Mouse (Mus musculus): Measurements from ENCODE around the gene Tbp.

Tbp gene

GRCm38 (mm10) chr17:15499656-15500394 lies at the start of gene Tbp, which contains the start of gene Psmb1:
Gene Tbp, plus strand, starts transcription at chr17:15499888.
Gene Psmb1, minus strand, starts transcription at chr17:15499751.
- in situ Hi-C loops (cut with MboI, MseI), result loop anchor here (10.0 kb wide), 1 partner anchor 215 kb away; no protein-coding TSS in a partner anchor

DNA sequence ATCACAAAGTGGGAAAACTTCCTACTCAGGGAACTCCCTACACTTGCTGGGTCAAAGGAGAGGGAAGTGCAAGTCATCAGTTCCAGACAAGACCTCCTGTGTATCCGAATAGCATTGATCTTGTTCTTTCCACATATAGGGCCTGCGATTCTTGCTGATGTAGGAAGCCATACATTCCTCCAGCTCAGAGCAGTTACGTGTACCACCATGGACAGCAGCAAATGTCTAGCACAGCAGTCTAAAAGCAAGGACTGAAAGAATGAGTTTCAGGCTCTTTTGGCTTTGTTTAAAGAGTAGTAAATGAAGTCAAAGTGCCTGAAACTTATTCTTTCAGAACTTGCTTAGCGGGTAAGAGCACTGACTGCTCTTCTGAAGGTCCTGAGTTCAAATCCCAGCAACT lies 44.5 kb upstream of the Tbp start:
- in situ Hi-C loops (cut with MboI, MseI), result loop anchor here (10.0 to 25.0 kb wide), 2 partner anchors 390 to 1568 kb away; no protein-coding TSS in a partner anchor

DNA sequence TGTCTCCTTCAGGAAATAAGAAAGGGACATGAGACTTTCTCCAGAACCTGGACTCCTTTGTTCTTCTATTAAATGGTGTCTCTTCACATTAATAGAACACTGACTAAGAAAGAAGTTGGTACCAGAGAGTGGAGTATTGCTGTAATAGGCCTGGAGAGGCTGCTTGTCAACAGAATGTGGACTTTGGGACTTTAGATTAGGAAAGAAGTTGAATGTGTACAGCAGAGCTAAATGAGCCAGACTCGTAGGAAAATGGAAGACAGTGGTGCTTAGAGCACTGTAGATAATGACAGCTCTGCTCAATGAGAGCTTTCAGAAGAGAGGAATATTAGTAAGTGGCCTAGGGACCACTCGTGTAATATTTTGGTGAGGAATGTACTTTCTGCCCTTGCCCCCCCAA lies 43.1 kb upstream of the Tbp start:
- in situ Hi-C loops (cut with MboI, MseI), result loop anchor here (10.0 to 25.0 kb wide), 2 partner anchors 392 to 1569 kb away; no protein-coding TSS in a partner anchor

DNA sequence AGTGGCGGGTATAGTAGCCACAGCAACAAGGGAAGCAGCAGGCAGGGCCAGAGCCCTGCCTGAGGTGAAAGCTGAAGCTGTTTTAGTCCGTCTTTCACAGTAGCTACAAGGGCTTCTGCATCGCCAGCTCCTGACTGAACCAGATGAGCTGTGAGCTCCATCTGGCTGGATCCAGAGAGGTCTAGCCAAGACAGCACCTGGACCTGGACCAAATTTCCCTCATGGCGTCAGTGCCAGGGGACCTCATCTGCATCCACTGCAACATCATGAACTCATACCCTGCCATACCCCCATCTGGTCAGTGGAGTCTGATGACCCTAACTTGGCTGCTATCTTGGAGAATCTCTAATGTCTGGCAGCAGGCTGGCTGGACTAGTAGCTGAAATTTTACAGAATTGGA lies 39.9 kb upstream of the Tbp start:
- in situ Hi-C loops (cut with MboI, MseI), result loop anchor here (10.0 to 25.0 kb wide), 2 partner anchors 395 to 1572 kb away; no protein-coding TSS in a partner anchor

- in situ Hi-C loops (cut with MboI, MseI), result loop anchor here (25.0 kb wide), 1 partner anchor 1575 kb away; no protein-coding TSS in a partner anchor
Observed at GRCm38 (mm10) chr17:15461921-15462495, 37.7 kb upstream of the Tbp start.

- in situ Hi-C loops (cut with MboI, MseI), result loop anchor here (25.0 kb wide), 1 partner anchor 1580 kb away; no protein-coding TSS in a partner anchor
Observed at GRCm38 (mm10) chr17:15467669-15468068, 32.0 kb upstream of the Tbp start.

- in situ Hi-C loops (cut with MboI, MseI), result loop anchor here (25.0 kb wide), 1 partner anchor 1585 kb away; no protein-coding TSS in a partner anchor
Observed at GRCm38 (mm10) chr17:15472671-15473070, 27.0 kb upstream of the Tbp start.

DNA sequence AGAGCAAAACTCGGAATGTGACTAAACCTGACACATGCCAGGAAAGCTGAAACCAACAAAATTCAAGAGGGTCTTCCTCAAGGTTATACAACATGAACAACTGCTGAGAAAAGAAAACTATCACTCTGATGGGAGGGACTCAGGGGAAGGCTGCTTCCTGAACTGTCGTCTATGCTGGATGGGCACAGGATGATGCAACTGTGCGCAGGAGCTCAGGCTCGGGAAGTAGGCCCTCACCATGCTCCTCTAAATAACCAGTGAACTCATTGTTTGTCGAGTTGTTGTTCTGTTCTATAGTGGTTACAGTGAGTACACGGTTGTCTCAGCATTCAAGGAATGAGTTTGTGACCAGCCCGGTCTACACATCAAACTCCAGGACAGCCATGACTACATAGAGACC lies 9.1 kb upstream of the Tbp start:
- in situ Hi-C loops (cut with MboI, MseI), result no loop called here

- in situ Hi-C loops (cut with MboI, MseI), result no loop called here
Observed at GRCm38 (mm10) chr17:15497882-15498752, 1.6 kb upstream of the Tbp start.

GRCm38 (mm10) chr17:15498753-15499113 lies 955 bp upstream of the Tbp start:
- in situ Hi-C loops (cut with MboI, MseI), result no loop called here

DNA sequence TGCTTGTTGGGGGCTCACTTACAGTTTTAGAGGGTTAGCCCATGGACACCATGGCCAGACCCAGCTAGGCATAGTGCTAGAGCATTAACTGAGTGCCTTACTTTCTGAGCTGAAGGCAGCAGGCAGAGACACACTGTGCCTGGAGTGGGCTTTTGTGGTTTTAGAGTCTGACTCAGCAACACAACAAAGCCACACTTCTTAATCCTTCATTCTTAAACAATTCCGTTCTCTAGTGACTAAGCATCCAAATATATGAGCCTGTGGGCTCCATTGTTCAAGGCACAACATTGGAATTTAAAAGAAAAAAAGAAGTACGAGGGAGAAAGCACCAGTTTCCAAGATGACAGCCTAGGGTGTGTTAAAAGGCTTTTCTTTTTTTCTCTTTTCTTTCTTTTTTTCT lies 11.0 kb downstream of the Tbp start:
- in situ Hi-C loops (cut with MboI, MseI), result no loop called here

- in situ Hi-C loops (cut with MboI, MseI), result no loop called here
Observed at GRCm38 (mm10) chr17:15517776-15518175, 18.1 kb downstream of the Tbp start.

- in situ Hi-C loops (cut with MboI, MseI), result no loop called here
Observed at GRCm38 (mm10) chr17:15518186-15518585, 18.5 kb downstream of the Tbp start.

GRCm38 (mm10) chr17:15518766-15519165 lies 19.1 kb downstream of the Tbp start:
- in situ Hi-C loops (cut with MboI, MseI), result no loop called here

DNA sequence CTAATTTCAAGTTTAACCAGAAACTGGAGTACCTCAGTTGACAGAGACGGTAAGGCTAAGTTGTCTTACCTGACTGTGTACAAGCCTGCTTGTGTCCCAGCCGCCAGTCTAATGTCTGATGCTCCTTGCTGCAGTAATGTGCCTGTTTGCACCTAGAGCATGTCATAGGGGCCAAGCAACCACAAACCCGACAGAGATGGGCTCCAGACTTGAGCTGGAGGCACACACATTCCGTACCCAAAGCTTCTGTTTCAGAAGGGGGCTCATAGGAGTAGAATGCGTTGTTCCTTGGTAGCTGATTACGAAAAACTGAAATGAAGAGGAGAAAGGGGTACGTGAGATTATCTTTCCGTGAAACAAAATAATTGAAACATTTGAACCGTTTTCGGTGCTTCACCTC lies 26.6 kb downstream of the Tbp start:
- in situ Hi-C loops (cut with MboI, MseI), result no loop called here

DNA sequence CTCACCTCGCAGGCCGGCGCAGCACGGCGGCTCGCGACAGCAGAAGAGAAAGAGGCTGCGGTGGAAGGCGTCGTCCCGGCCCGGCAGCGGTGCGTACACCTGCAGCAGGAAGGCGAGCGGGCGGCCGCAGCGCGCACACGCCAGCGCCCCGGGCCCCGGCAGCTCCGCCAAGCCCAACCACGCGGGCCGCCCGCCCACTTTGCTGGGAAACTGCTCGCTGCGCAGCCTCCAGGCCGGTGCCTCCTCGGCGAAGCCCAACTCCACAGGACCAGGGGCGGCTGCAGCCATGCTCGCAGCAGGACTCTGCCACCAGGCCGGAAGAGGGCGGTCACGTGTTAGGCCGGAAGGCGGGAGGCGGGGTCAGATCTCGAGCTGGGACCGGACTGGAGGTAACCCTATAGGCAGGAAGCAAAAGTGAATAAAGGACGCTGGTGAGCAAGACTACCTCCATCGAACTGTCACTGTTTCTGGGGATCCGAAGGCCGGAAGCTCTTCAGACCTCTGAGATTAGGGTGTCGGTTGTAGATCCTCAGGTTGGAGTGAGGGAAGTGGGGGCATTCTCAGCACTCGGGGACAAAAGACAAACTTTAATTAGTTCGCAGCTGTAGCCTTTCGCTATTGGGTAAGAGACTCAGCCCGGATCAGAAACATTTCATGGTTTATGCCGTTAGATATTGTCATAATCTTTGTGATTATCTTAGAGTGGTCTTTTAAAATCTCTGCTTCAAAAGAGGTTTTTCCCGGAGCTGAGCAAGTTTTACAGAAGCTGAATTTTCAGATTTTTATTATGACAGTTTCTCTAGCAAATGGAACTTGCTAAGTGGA lies 27.5 kb downstream of the Tbp start, which contains the start of gene Pdcd2:
Pdcd2 (minus strand) TSS at position 316 of the 825 bp plus-strand sequence.
- in situ Hi-C loops (cut with MboI, MseI), result no loop called here

DNA sequence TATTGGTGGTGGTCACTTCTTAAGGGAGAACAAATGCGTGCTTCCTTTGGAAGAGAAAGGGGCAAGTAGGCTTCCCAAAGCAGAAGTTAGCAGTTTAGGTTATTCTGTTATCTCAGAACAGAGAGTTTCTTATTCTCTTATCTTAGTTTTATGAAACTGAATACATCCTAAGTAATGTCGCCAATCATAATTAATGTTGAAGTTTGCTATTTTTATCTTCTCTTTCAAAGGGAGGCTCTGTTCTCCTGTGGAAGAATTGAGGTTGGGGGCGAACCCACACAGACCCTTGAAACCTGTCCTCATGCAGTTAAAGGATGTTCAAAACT lies 28.1 kb downstream of the Tbp start:
- in situ Hi-C loops (cut with MboI, MseI), result no loop called here

DNA sequence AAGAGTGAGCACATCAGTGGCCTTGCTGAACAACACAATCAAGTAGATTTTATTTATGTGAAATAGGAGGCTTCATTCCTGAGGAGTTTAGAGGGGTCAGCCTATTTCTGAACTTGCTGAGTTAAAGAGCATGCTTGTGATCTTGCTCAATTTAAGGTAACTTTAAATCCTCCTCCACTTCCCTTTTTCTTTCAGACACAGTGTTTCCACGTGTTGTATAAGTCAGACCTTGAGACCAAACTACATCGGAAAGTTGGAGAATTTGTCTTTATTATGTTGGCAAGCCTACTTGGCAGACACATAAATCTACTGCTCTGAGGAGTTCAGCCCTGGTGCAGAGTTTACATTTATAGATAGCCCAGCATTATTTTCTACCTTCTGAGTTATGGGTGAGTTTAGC lies 29.2 kb downstream of the Tbp start:
- in situ Hi-C loops (cut with MboI, MseI), result no loop called here

- in situ Hi-C loops (cut with MboI, MseI), result loop anchor here (5.0 kb wide), 2 partner anchors 42 to 202 kb away; no protein-coding TSS in a partner anchor
Observed at GRCm38 (mm10) chr17:15530141-15530540, 30.5 kb downstream of the Tbp start.

GRCm38 (mm10) chr17:15535162-15535800 lies 35.6 kb downstream of the Tbp start:
- in situ Hi-C loops (cut with MboI, MseI), result no loop called here

- in situ Hi-C loops (cut with MboI, MseI), result no loop called here
Observed at GRCm38 (mm10) chr17:15535943-15536342, 36.3 kb downstream of the Tbp start.
